Mouse (Mus musculus): ENCODE measurements around the gene Orai3.

GRCm38 (mm10) chr7:127750131-127751127 lies 19.2 kb upstream of the Orai3 start:
- TF ChIP-seq POLR2A (IDR thresholded peaks at IDR 0.05; ENCODE audit: low read depth, low read length) (no peak), CTCF (IDR thresholded peaks at IDR 0.05; ENCODE audit: extremely low read depth, insufficient read length, insufficient replicate concordance, low read depth, low read length) (no peak)

Measured in small intestine, adult 2 months (tissue).